Mouse (Mus musculus) embryonic facial prominence, embryonic 11.5 days (tissue): ENCODE results near the gene Slc6a8. TPM values are rescaled to one million over a fixed set of nuclear protein-coding genes. Genes with fewer than 3 reads are reported as not detected.

ENCODE experiments used
- ATAC-seq: fragments of 200-750 bp; cut with Nextera tagmentation; replicated peaks from 2 replicates; pipeline ENCODE4 v1.8.0; 2017; ENCODE audit warnings: low read depth; ENCODE audit not compliant: insufficient number of reproducible peaks, low FRiP score, low TSS enrichment
- DNase-seq: peaks from one replicate; pipeline ENCODE4 v3.0.0-alpha.2; 2015; ENCODE audit warnings: low spot score
- H3K27ac ChIP-seq: fragments of 300-500 bp; sonication (generic); replicated peaks from 2 replicates; pipeline ENCODE4 v1.5.1; 2014; ENCODE audit warnings: mild to moderate bottlenecking, low read depth, low read length, control low read depth
- H3K27me3 ChIP-seq: fragments of 300-500 bp; sonication (generic); 2 replicates; pipeline ENCODE4 v1.6.1; 2014; ENCODE audit warnings: mild to moderate bottlenecking, low read length, moderate library complexity, mixed read lengths; ENCODE audit not compliant: control insufficient read depth, insufficient read depth
- H3K36me3 ChIP-seq: fragments of 300-500 bp; sonication (generic); replicated peaks from 2 replicates; pipeline ENCODE4 v1.6.1; 2014; ENCODE audit warnings: low read depth, mild to moderate bottlenecking, low read length, moderate library complexity, mixed read lengths; ENCODE audit not compliant: control insufficient read depth, insufficient read depth
- H3K4me1 ChIP-seq: fragments of 300-500 bp; sonication (generic); 2 replicates; pipeline ENCODE4 v1.6.1; 2014; ENCODE audit warnings: low read length, mixed read lengths; ENCODE audit not compliant: control insufficient read depth, insufficient read depth
- H3K4me2 ChIP-seq: fragments of 300-500 bp; sonication (generic); 2 replicates; pipeline ENCODE4 v1.6.1; 2014; ENCODE audit warnings: low read depth, mild to moderate bottlenecking, control low read depth, low read length, moderate library complexity
- H3K4me3 ChIP-seq: fragments of 300-500 bp; sonication (generic); 2 replicates; pipeline ENCODE4 v1.5.1; 2014; ENCODE audit warnings: low read depth, low read length, control low read depth
- H3K9ac ChIP-seq: fragments of 300-500 bp; sonication (generic); replicated peaks from 2 replicates; pipeline ENCODE4 v1.6.1; 2014; ENCODE audit warnings: mild to moderate bottlenecking, control low read depth, low read length
- H3K9me3 ChIP-seq: fragments of 300-500 bp; sonication (generic); replicated peaks from 2 replicates; pipeline ENCODE4 v1.6.1; 2016; ENCODE audit warnings: mild to moderate bottlenecking, low read length, inconsistent platforms, mixed read lengths; ENCODE audit not compliant: control insufficient read depth
- WGBS: fragments of 180-500 bp; shearing (Covaris S2); extraction: QIAGEN DNeasy Blood & Tissue Kit; methylation state at CpG from one replicate; pipeline ENCODE4 v1.1.7; 2014; 5-methylcytosine and 5-hydroxymethylcytosine counted together
- polyA plus RNA-seq: library from polyadenylated mRNA; unstranded; fragments of >200 nt; fragmentation: Nextera tagmentation; extraction: Ambion mirVana; gene quantifications from 2 replicates; pipeline ENCODE4 v1.2.1, GENCODE M21; 2014

Gene Slc6a8
- 6.1 TPM in 2 replicates for polyA plus RNA-seq

GRCm38 (mm10) chrX:73672879-73673618, at the start of gene Slc6a8:
Slc6a8 (plus strand) TSS chrX:73673150.
- Histone ChIP-seq H3K4me3 (peak within 1 kb of the TSS; percentile 66), H3K27me3 (no peaks in the 10 kb centered on the region), H3K9ac (peak within 1 kb of the TSS; percentile 72), H3K9me3 (no peaks in the 10 kb centered on the region), H3K36me3 (no peaks in the 10 kb centered on the region; the same call in 1 of the 2 replicates), H3K4me1 (no peaks in the 10 kb centered on the region), H3K27ac (0 out of 2 replicates have a peak within 1 kb of the TSS, but pooled peaks have one; percentile 41), H3K4me2 (peak within 1 kb of the TSS; percentile 74)
- DNase-seq, result peak; percentile 71
- ATAC-seq, result peak; percentile 58
- 8% methylated on average over 30 of the region's 72 CpGs for WGBS

GRCm38 (mm10) chrX:73626981-73627380, 46.0 kb upstream of the Slc6a8 start:
- Histone ChIP-seq H3K27me3 (no peaks in the 10 kb centered on the region), H3K9me3 (no peaks in the 10 kb centered on the region), H3K36me3 (no peaks in the 10 kb centered on the region), H3K4me3 (no peak overlapping the region), H3K27ac (no peak overlapping the region), H3K4me2 (no peak overlapping the region), H3K9ac (no peak overlapping the region), H3K4me1 (no peaks in the 10 kb centered on the region)
- no peak for DNase-seq
- ATAC-seq, result no peak

GRCm38 (mm10) chrX:73635425-73635824, 37.5 kb upstream of the Slc6a8 start:
- Histone ChIP-seq H3K27ac (no peak overlapping the region), H3K4me1 (no peaks in the 10 kb centered on the region), H3K4me3 (no peak overlapping the region), H3K4me2 (peak overlapping the region; percentile 27), H3K36me3 (no peaks in the 10 kb centered on the region), H3K9ac (no peak overlapping the region), H3K9me3 (no peaks in the 10 kb centered on the region), H3K27me3 (peaks cover 14% of the 10 kb centered on the region)
- DNase-seq, result peak; percentile 17
- 23% methylated on average over 13 of the region's 19 CpGs for WGBS
- no peak for ATAC-seq

- Histone ChIP-seq H3K27ac (no peak overlapping the region), H3K4me1 (no peaks in the 10 kb centered on the region), H3K36me3 (no peaks in the 10 kb centered on the region), H3K9me3 (no peaks in the 10 kb centered on the region), H3K4me3 (peak overlapping the region; percentile 18), H3K9ac (no peak overlapping the region), H3K4me2 (peak overlapping the region; percentile 59), H3K27me3 (peaks cover 14% of the 10 kb centered on the region)
- ATAC-seq (no peak), DNase-seq (peak; percentile 20)
- 19% methylated on average over 19 of the region's 19 CpGs for WGBS
Observed at GRCm38 (mm10) chrX:73637415-73637814, 35.5 kb upstream of the Slc6a8 start.

GRCm38 (mm10) chrX:73639255-73639675, 33.7 kb upstream of the Slc6a8 start, which contains the start of gene Dusp9:
Dusp9 (plus strand) TSS chrX:73639419.
- Histone ChIP-seq H3K4me2 (peak within 1 kb of the TSS; percentile 66), H3K4me1 (no peaks in the 10 kb centered on the region), H3K36me3 (no peaks in the 10 kb centered on the region), H3K27ac (no peak within 1 kb of the TSS), H3K9ac (peak within 1 kb of the TSS; percentile 45), H3K4me3 (peak within 1 kb of the TSS; percentile 34), H3K9me3 (no peaks in the 10 kb centered on the region), H3K27me3 (peaks cover 14% of the 10 kb centered on the region)
- DNase-seq, result peak; percentile 74
- 14% methylated on average over 25 of the region's 28 CpGs for WGBS
- peak; percentile 83 for ATAC-seq

- H3K27me3 ChIP-seq, result peaks cover 13% of the 10 kb centered on the region
- no peaks in the 10 kb centered on the region for H3K4me1 ChIP-seq
- H3K9me3 ChIP-seq, result no peaks in the 10 kb centered on the region
- no peaks in the 10 kb centered on the region for H3K36me3 ChIP-seq
- WGBS, result 16% methylated on average over 38 of the region's 41 CpGs
- H3K4me2 ChIP-seq, result peak overlapping the region; percentile 66
- ATAC-seq, result no peak
- H3K9ac ChIP-seq, result peak overlapping the region; percentile 45
- H3K4me3 ChIP-seq, result peak overlapping the region; percentile 34
- DNase-seq, result peak; percentile 29
- H3K27ac ChIP-seq, result no peak overlapping the region
Observed at GRCm38 (mm10) chrX:73639901-73640469, 33.0 kb upstream of the Slc6a8 start.

GRCm38 (mm10) chrX:73645121-73645520, 27.8 kb upstream of the Slc6a8 start:
- Histone ChIP-seq H3K9me3 (no peaks in the 10 kb centered on the region), H3K27me3 (no peaks in the 10 kb centered on the region), H3K4me2 (no peak overlapping the region), H3K36me3 (no peaks in the 10 kb centered on the region), H3K9ac (no peak overlapping the region), H3K4me1 (no peaks in the 10 kb centered on the region), H3K27ac (no peak overlapping the region), H3K4me3 (no peak overlapping the region)
- DNase-seq (no peak), ATAC-seq (no peak)
- 31% methylated on average over 4 of the region's 4 CpGs for WGBS

- H3K9me3 ChIP-seq, result no peaks in the 10 kb centered on the region
- ATAC-seq (no peak), DNase-seq (no peak)
- H3K36me3 ChIP-seq, result no peaks in the 10 kb centered on the region
- no peak overlapping the region for H3K9ac ChIP-seq
- no peak overlapping the region for H3K4me2 ChIP-seq
- no peaks in the 10 kb centered on the region for H3K4me1 ChIP-seq
- H3K27ac ChIP-seq, result no peak overlapping the region
- no peaks in the 10 kb centered on the region for H3K27me3 ChIP-seq
- WGBS, result 71% methylated on average over 3 of the region's 3 CpGs
- H3K4me3 ChIP-seq, result no peak overlapping the region
Observed at GRCm38 (mm10) chrX:73650869-73651268, 22.1 kb upstream of the Slc6a8 start.
